Mouse (Mus musculus): ENCODE measurements around the gene Atxn1l. TPM values are rescaled to one million over a fixed set of nuclear protein-coding genes. Genes with fewer than 3 reads are reported as not detected.
A peak's percentile ranks its signal among the peaks of the same experiment; 100 is the strongest.

Gene Atxn1l
- total RNA-seq, 1 experiment from 2014 or later, result 41.8 TPM

- DNase-seq, result no peak
These were observed 6.5 kb downstream of the Atxn1l start for GRCm38 (mm10) chr8:109731012-109731411.

- DNase-seq, result no peak
These were observed 12.4 kb downstream of the Atxn1l start for GRCm38 (mm10) chr8:109725106-109725505.

GRCm38 (mm10) chr8:109714961-109715360 is 22.6 kb downstream of the Atxn1l start:
- DNase-seq, result no peak

DNA sequence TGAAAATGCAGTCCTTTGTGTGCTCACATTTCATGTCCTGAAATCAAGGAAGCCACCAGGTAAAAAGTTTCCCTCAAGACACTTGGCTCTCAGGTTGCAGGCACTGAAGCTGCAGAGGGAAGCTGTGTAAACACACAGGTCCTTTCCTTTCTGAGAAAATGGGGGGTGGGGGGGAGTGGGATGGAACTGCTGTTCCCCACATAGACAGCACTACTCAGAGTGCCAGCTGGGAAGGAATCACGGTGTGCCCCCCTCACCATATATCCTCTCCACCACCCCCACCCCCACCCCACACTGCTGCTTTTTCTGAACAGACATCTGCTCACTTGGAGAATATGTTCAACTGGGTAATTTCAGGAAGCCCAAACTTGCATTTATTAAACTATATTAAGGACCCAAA is 25.0 kb downstream of the Atxn1l start:
- DNase-seq, result no peak

DNA sequence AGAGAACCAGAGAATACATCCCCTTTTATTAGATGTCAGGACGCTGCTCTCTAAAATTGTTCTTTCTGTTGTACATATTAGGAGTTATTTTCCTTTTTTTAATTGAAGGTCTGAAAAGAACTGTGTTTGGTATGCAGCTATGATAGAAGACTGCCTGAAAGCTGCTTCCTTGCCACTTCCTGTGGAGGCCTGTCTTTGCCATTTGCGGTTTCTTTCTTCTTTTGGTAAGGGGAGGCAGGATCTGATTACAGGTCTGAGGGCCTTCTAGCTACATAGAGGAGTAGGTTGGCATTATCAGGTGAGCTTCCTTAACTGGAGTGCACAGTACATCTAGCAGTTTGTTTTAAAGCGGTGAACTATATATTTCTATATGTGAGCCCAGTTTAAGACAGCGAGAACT is 29.6 kb downstream of the Atxn1l start:
- DNase-seq, result no peak

GRCm38 (mm10) chr8:109706874-109707237 is 30.7 kb downstream of the Atxn1l start:
- DNase-seq, result peak; percentile 78

DNA sequence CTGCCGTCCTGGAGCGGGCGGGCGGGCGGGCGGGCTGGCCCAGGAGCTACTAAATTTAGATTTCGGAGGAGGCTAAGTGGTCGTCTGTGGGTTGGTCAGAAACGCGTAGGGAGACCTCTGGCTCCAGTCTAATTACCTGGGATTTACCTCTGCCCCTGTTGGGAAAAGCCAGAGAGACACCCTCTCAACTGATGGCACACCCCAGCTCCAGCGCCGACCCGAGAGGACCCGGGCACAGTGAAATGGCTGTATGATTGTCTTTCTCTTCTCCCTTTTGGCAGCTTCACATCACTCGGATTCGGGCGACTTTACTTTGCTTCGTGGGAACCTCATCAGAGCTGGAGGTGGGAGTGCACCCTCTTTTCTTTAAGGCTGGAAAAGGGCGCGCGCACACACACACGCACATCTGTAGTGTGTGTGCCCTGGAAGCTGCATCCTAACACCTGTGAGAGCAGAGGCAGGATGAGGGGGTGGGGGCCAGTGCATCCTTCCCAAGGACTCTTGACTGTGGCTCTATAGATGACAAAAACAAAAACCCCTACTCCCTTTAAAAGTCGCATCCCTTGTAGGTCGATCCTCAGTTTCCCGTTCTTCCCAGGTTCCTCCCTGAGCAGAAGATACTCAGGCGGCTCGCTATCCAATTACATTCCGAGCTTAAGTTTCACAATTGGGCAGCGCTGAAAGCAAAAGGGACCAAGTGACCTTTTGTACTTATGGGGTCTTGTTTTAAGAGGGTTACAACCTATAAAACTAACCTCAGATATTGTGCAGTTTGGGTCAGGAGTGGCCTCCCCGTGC is 31.3 kb downstream of the Atxn1l start:
- DNase-seq, result no peak

DNA sequence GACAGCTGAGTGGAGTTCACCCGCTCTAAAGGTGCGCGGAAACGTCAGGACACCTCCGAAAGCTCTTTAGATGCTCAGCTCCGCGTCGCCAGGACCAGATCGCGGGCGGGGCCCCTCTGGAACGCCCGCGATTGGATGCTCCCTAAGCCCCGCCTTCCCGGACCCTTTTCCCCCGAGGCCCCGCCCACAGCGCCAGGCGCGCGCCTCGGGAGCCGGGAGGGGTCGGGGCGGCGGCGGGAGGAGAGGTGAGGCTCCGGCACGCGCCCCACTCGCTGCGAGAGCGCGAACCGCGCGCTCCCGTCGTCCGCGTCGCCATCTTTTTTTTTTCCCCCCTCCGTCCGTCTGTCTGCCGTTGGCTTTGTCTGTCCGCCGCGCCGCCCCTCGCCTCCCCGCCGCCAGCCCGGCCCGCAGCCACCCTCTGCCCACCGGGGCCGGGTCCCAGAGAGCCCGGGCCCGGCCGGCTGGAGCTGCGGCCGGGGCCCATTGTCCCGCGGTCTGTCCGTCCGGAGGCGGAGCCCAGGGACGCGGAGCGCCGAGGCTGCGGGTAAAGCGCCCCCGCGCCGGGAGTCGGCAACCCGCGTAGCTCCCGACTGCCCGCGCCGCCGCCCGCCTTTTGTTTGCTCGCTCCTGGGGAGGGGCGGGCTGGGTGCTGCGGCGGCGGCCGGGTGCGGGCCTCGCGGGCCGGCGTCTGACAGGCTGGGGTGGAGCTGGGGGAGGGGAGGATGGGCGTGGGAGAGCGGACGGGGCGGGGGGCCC is 32.0 kb downstream of the Atxn1l start, which contains the start of gene Zfp821:
Gene Zfp821, plus strand, starts transcription at position 227 of the 756 bp plus-strand sequence.
- peak; percentile 96 for DNase-seq

DNA sequence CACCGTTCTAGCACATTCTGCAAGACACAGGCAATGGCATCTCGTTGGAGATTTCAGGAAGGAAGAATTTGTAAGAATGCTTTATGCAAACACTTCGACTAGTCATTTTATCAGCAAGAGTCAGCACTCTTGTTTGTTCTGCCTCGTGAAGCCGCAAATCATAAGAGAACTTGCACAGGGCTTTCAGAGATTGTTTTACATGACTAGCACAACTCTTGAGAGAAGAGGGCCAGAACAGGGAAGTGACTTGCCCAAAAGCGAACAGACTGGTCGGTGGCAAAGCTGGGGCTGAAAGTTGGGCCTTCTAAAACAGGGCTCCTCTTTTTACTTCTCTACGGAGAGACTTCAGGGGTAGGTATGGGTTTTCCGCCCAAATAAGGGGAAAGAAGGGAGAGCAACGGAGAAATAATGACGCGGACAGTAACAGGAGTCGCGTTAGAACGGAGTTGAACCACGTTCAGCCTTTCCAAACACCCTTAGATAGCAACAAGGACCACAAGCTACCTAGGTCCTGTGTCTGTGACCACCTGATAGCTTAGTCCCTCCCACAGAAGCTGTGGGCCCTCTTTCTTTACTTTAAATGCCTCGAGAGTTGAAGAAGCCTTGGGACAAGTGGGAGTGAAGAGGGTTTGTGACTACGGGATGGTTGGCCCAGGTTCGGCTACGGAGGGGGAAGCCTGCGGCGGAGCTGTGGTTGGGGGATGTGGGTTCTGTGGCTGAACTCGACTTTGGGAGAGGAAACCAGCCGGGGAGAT is 32.8 kb downstream of the Atxn1l start:
- no peak for DNase-seq

DNA sequence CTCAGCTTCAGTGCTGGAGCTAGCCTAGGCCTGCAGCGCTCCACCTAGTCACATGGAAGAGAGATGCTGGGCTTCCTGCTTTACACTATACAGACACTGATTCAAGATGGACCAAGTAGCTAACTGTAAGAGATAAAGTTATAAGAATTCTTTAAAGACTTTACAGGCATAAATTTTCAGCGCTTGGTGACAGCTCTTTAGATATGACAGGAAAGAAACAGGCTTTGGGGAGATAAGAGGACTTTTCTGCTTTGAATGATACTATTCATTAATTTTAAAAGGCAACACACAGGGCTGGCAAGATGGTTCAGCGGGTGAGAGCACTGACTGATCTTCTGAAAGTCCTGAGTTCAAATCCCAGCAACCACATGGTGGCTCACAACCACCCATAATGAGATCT is 39.1 kb downstream of the Atxn1l start:
- no peak for DNase-seq

DNA sequence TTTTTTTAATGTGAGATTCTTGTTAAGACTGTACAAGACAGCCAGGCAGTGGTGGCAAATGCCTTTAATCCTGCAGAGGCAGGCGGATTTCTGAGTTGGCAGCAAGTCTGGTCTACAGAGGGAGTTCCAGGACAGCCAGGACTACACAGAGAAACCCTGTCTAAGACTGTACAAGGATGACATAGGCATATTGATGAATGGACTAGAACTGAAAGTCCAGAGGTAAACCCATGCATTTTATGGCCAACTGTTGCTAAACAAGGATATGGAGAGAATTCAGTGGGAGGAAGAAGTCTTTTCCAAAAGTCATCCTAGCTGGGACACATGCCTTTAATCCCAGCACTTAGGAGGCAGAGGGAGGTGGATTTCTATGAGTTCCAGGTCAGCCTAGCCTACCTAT is 39.8 kb downstream of the Atxn1l start:
- no peak for DNase-seq

- no peak for DNase-seq
These were observed 43.4 kb downstream of the Atxn1l start for GRCm38 (mm10) chr8:109694154-109694553.

- peak; percentile 97 for DNase-seq
These were observed 44.2 kb downstream of the Atxn1l start, which contains the start of gene Ist1 for GRCm38 (mm10) chr8:109693146-109693900. Ist1 (minus strand) TSS chr8:109693260.

GRCm38 (mm10) chr8:109692443-109693145 is 44.9 kb downstream of the Atxn1l start:
- DNase-seq, result peak; percentile 62

DNA sequence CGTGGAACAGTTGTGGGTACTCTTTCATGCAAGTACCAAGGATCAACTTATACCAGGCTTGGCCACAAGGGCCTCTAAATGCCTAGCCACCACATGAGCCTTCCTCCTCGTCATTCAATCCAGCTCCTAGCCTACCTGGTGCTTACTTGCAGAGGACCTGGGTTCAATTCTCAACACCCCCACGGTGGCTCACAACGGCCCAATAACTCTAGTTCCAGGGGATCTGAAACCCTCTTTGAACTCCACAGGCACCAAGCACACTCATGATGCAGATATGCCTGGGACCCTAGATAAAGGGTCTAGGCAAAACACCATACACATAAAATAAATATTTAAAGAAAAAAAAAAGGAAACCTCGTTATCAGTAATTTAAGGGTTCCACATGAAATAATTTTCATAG is 45.8 kb downstream of the Atxn1l start:
- DNase-seq, result no peak

DNA sequence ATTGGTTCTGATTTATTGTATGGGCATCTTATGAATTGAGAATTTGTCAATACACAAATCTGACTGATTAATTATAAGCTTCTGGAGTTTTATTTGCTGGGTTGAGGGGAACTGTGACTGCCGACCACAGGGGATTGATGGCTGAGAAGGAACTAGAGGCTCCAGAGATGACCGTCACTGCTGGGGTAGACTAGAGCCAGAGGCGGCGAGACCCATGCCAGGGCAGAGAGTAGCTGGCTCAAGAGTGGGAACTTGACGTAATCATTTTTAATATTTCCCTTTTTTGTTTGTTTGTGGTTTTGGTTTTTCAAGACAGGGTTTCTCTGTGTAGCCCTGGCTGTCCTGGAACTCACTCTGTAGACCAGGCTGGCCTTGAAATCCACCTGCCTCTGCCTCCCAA is 50.3 kb downstream of the Atxn1l start:
- DNase-seq, result no peak

DNA sequence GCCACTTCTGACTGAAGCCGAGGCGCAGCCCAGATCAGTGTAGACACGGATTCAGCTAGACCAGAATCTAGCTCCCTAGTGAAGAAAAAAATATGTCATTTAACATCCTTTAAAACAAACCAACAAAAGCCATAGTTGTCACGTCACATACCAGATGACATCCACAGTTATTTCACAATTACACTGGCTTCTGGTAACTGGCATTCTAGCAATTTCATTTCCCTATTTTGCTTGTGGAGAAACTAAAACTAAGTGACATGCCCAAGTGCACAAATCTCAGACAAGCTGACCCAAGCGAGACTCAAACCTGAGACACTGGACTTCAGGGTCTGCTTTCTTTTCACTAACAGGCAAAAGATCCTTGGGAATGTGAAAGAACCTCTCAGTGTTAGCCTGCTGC is 55.4 kb downstream of the Atxn1l start:
- no peak for DNase-seq

- no peak for DNase-seq
These were observed 56.0 kb downstream of the Atxn1l start for GRCm38 (mm10) chr8:109681535-109681934.
